Mouse (Mus musculus) brown adipose tissue, adult 24 weeks (tissue): ENCODE measurements around the gene Otud1. TPM values are rescaled to one million over a fixed set of nuclear protein-coding genes. Genes with fewer than 3 reads are reported as not detected.
A peak's percentile ranks its signal among the peaks of the same experiment; 100 is the strongest.

ENCODE experiments used
- H3K27ac ChIP-seq: fragments of 200-500 bp; replicated peaks from 2 replicates; pipeline ENCODE4 v1.5.1; 2012; ENCODE audit warnings: low read depth, mild to moderate bottlenecking, low read length
- H3K4me1 ChIP-seq: fragments of 200-500 bp; 2 replicates; pipeline ENCODE4 v1.6.1; 2012; ENCODE audit warnings: low read length, mixed read lengths; ENCODE audit not compliant: control insufficient read depth, insufficient read depth, insufficient read length
- H3K4me3 ChIP-seq: fragments of 200-500 bp; 2 replicates; pipeline ENCODE4 v1.5.1; 2012; ENCODE audit warnings: low read depth, mild to moderate bottlenecking, low read length, moderate library complexity; ENCODE audit not compliant: insufficient read depth
- polyA plus RNA-seq: library from polyadenylated mRNA; stranded (reverse); fragments of >200 nt; gene quantifications from 2 replicates; pipeline ENCODE4 v1.2.4, GENCODE M21; 2012; ENCODE audit not compliant: missing spikeins, insufficient read depth, insufficient read length

Otud1 gene
- 3.5 and 4.8 TPM in 2 replicates for polyA plus RNA-seq

DNA sequence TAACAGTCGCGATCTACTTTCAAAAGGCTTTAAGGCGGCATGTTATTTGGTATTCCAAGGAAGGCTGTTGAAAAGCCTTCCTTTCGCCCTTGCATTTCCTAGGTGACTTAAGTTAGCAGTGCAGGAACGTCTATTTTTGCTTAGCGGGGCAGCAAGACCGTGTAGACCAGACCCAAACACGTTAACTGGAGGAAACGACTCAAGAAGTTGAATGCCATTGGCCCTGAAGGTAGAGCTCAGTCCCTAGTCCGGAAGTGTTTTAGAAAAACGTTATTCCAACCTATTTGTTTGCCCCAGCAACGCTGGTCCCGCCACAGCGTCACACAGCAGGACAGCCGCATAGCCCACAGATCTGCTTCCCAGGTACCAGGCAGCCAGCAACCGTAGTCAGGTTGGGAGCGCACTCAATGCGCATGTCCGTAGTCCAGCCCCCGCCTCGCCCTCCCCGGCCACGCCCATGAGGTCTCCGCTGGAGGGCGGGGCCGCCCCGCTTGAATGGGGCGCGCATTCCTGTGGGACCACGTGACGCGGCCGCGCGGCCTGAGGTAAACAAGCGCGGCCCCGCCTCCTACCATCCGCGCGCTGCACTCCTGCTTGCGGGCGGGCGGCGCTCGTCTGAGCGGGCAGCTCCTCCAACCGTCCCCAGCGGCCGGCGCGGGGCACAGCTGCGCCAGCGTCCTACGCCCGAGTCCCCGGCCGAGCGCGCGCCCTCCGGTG is at the start of gene Otud1:
Gene Otud1 (plus strand): TSS at position 595 of the 717 bp plus-strand sequence.
- Histone ChIP-seq H3K4me1 (peaks cover 5% of the 10 kb centered on the region; the same call in 1 of the 2 replicates), H3K4me3 (peak within 1 kb of the TSS; percentile 78), H3K27ac (peak within 1 kb of the TSS; percentile 69)

DNA sequence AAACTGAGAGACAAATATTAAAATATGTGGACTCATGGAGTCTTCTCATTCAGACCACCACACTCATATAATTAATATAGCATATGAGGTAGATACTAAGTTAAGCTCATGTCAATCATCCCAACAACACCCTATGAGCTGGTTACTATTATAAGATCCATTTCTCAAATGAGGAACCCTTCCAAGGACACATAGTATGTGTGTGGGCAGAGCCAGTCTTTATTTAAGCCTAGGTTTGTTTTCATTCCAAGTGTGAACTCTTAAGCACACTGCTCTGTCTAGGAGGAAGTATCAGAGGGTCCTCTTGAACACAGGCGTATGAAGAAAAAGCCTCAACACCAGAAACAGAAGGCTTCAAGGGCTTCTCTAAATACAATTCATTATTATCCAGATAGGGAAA is 49.7 kb upstream of the Otud1 start:
- Histone ChIP-seq H3K4me1 (no peaks in the 10 kb centered on the region), H3K4me3 (no peak overlapping the region), H3K27ac (no peak overlapping the region)

DNA sequence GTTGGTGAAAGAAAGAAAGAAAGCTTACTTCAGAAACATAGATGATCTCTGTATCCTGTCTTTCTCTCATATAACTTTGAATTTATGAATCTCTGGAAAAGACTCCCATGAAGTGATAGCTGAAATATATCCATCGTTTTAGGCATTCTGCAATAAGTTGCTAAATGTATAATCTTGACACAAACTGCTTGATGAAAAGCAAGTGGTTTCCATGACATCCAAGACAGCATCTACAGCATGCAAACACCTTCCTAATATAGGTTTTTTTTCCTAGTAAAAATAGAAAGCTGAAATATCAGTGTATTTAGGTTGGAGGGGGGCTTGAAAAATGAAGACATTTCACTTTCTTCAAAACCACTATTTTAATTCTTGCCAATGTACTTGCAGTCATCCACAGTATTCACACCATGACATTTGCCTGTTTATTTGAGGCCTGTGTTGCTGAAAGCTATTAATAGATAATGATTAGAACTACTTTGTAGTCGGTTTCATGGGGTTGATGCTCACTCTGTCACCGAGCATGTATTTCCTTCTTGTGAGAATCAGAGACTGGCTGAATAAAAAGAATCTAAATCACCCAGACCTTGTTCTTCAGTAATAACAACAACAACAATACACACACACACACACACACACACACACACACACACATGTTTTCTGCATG is 49.0 kb upstream of the Otud1 start:
- Histone ChIP-seq H3K4me1 (no peaks in the 10 kb centered on the region), H3K4me3 (no peak overlapping the region), H3K27ac (no peak overlapping the region)

DNA sequence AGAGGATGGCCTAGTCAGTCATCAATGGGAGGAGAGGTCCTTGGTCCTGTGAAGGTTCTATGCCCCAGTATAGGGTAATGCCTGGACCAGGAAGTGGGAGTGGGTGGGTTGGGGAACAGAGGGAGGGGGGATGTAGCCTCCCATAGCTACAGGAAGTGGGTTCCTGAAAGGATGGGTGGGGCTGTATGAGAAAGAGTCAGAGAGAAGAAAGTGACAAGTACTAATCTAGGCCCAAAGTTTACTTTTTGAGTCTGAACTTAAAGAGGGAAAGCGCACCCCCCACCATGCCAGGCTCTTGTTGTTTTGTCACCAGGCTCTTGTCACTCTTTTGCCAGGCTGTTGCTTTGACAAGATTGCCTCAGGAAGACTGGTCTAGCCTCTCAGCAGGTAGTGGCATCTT is 35.5 kb upstream of the Otud1 start:
- Histone ChIP-seq H3K4me3 (no peak overlapping the region), H3K4me1 (no peaks in the 10 kb centered on the region), H3K27ac (no peak overlapping the region)

GRCm38 (mm10) chr2:19627044-19627443 is 30.5 kb upstream of the Otud1 start:
- Histone ChIP-seq H3K4me1 (no peaks in the 10 kb centered on the region), H3K4me3 (no peak overlapping the region), H3K27ac (no peak overlapping the region)

DNA sequence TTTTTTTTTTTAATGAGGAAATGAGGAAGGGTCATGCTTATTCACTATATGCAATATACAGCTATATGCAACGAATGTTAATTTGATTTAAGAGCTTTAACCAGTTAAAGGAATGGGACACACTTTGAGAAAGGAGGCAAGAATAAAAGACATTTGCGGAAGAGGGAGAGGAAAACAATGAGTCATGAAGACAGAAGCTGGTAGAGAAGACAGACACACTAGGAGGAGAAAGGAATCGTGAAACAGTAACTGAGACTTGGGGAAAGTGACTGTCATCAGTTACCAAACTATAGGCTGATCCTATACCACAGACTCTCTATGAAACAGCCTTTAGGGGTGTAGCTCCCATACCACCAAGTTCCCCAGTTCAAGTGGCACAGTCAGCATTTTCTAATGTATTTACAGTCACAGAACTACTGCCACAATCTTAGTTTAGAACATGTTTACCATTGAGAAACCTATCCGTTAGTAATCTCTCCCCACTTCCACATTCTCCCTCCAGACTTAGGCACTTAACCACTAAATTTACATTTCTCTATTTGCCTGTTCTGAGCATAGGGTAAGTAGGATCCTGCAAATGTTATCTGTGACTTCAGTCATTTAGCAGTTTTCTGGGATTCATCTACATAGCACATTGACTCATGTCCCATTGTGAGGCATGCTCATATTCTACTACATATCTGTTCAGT is 29.5 kb upstream of the Otud1 start:
- no peak overlapping the region for H3K4me3 ChIP-seq
- no peaks in the 10 kb centered on the region for H3K4me1 ChIP-seq
- no peak overlapping the region for H3K27ac ChIP-seq

GRCm38 (mm10) chr2:19630544-19630943 is 27.0 kb upstream of the Otud1 start:
- Histone ChIP-seq H3K27ac (no peak overlapping the region), H3K4me1 (no peaks in the 10 kb centered on the region), H3K4me3 (no peak overlapping the region)

DNA sequence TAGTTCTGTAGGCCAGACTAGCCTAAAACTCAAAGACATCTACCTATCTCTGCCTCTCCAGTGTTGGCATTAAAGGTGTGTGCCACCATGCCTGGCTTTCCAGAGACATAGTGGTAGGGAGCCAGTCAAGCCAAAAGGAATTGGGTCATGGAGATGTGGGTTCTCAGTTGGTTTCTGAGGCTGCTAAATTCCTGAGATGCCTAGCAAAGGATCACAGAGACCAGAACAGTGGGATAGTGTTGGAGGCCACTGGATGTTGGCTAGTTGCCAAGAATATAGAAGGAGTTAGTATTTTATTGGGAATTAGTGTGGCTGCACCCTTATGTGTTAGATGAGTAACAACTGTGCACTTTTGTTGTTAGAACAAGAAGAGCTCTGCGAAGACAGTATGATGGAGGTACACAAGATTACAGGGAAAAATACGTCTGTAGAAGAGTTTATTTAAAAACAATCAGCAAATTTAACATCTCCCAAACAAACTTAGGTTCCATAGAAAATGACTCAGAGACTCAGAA is 24.1 kb upstream of the Otud1 start:
- no peak overlapping the region for H3K27ac ChIP-seq
- no peak overlapping the region for H3K4me3 ChIP-seq
- no peaks in the 10 kb centered on the region for H3K4me1 ChIP-seq

DNA sequence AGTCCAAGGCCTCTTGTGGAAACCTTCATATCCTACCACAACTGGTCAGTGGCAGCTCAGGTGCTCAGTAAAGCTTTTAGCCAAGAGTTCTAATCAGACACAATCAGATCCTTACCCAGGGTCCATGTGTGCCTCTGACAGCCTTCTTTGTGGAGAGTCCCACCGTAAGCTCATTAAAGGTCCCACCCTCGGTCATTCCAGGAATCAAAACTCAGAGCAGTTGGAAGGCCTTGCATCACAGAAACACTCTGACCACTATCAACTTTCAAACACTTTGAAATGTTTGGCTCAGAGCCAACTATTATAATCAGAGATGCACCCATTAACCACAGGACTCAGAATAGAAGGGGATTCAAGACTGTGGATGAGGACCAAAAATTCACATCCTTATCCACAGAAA is 12.4 kb upstream of the Otud1 start:
- Histone ChIP-seq H3K4me3 (no peak overlapping the region), H3K4me1 (no peaks in the 10 kb centered on the region), H3K27ac (no peak overlapping the region)

GRCm38 (mm10) chr2:19646144-19646543 is 11.4 kb upstream of the Otud1 start:
- Histone ChIP-seq H3K27ac (no peak overlapping the region), H3K4me1 (no peaks in the 10 kb centered on the region)

DNA sequence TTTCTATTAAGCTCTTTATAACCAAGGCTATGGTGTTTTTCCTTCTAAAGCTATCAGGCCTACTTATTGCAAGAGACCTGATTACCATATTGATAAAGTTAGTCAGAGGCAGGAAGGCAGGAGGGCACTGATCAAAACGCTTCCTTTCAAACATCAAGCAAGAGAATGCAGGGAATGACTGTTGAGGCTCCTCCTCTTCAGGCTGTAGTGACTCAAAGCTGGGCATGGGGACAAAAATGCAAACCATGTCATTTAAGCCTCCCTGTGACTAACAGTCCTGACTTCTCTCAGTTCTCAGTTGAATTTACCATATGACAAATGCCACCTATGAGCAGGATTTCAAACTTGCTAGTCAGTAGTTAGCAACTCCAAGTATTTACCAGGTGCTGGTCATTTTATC is 10.6 kb upstream of the Otud1 start:
- H3K4me1 ChIP-seq = no peaks in the 10 kb centered on the region
- H3K4me3 ChIP-seq = no peak overlapping the region
- no peak overlapping the region for H3K27ac ChIP-seq

More at GRCm38 (mm10) chr2:19646144-19646543, 11.4 kb upstream of the Otud1 start:
- no peak overlapping the region for H3K4me3 ChIP-seq

- Histone ChIP-seq H3K27ac (no peak overlapping the region), H3K4me1 (peaks cover 5% of the 10 kb centered on the region; the same call in 1 of the 2 replicates), H3K4me3 (no peak overlapping the region)
Measured at GRCm38 (mm10) chr2:19656436-19656835, 1.1 kb upstream of the Otud1 start.

- Histone ChIP-seq H3K4me3 (peak overlapping the region; percentile 78), H3K27ac (peak overlapping the region; percentile 69), H3K4me1 (peaks cover 5% of the 10 kb centered on the region; the same call in 1 of the 2 replicates)
Measured at GRCm38 (mm10) chr2:19657881-19658589, 483 bp downstream of the Otud1 start.

DNA sequence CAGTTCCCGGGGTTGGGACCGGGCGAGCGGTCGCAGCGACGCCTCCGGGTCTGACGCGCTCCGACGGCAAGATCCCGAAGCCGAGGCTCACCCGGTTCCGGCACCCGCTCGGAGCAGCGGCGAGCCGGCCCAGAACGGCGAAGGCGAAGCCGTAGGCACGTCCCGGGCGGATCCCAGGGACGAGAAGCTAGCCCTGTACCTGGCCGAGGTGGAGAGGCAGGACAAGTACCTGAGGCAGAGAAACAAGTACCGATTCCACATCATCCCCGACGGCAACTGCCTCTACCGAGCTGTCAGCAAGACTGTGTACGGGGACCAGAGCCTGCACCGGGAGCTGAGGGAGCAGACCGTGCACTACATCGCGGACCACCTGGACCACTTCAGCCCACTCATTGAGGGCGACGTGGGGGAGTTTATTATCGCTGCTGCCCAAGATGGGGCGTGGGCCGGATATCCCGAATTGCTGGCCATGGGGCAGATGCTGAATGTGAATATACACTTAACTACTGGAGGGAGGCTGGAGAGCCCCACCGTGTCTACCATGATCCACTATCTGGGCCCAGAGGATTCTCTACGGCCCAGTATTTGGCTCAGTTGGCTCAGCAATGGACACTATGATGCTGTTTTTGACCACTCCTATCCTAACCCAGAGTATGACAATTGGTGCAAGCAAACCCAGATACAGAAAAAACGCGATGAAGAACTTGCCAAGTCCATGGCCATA is 1.3 kb downstream of the Otud1 start:
- Histone ChIP-seq H3K4me1 (peaks cover 5% of the 10 kb centered on the region; the same call in 1 of the 2 replicates), H3K27ac (peak overlapping the region; percentile 69), H3K4me3 (peak overlapping the region; percentile 78)
